In genomic region chr2:102533437-102533836, GRCm38 (mm10) we compare ENCODE assay signal across 23 mouse cellular contexts. TPM values are rescaled to one million over a fixed set of nuclear protein-coding genes. Genes with fewer than 3 reads are reported as not detected.
DNase-seq lines count a peak whose midpoint lies in the region; ATAC-seq and TF ChIP-seq lines count a peak whose summit lies in the region.
"Had no signal": no experiment of that assay in that cellular context is flagged by ENCODE, and none has a peak within 500 bp of the region (broad histone marks: within the 10 kb centered on the region; RNA-seq: fewer than 3 reads in every experiment).

No protein-coding gene starts in this region.

- H3K9me3 ChIP-seq in lung, embryonic 14.5 days (ENCODE audit: low read depth, low read length) = no peaks in the 10 kb centered on the region
- no peaks in the 10 kb centered on the region for H3K9me3 ChIP-seq in stomach, embryonic 16.5 days (replicated peaks; ENCODE audit: control insufficient read depth, low read length)
- no peaks in the 10 kb centered on the region for H3K9me3 ChIP-seq in stomach, postnatal 0 days (ENCODE audit: control insufficient read depth, low read length)
- H3K9me3 ChIP-seq: forebrain, embryonic 10.5 days; forebrain, embryonic 13.5 days; hindbrain, embryonic 10.5 days; hindbrain, embryonic 13.5 days had no signal

- DNase-seq in heart, adult 11 months = peak; percentile 43
- no peak for DNase-seq in heart, postnatal 14 days
- peak; percentile 33 for DNase-seq in lung, embryonic 14.5 days
- no peak for DNase-seq in lung, postnatal 10 days
- DNase-seq in stomach, postnatal 0 days (ENCODE audit: low spot score) = no peak
- DNase-seq: adrenal gland, adult 8-10 months; adrenal gland, postnatal 25 days; cerebellum, adult 11-12 months; cerebellum, adult 9-10 months; cerebellum, postnatal 14 days; gastrocnemius, postnatal 10 days; gastrocnemius, postnatal 36 days; heart, postnatal 36 days had no signal

- no peak overlapping the region for H3K4me2 ChIP-seq in lung, embryonic 14.5 days
- no peak overlapping the region for H3K4me2 ChIP-seq in stomach, embryonic 16.5 days (ENCODE audit: low read depth, low read length)
- H3K4me2 ChIP-seq in stomach, postnatal 0 days (replicated peaks; ENCODE audit: low read depth) = no peak overlapping the region
- H3K4me2 ChIP-seq: forebrain, embryonic 13.5 days; heart, embryonic 11.5 days; hindbrain, embryonic 13.5 days had no signal

- no peak for TF ChIP-seq CTCF in lung, embryonic 14.5 days (IDR thresholded peaks at IDR 0.05; ENCODE audit: low read depth)
- no peak for TF ChIP-seq CTCF in stomach, postnatal 0 days (IDR thresholded peaks at IDR 0.05; ENCODE audit: low read depth)

- ATAC-seq in lung, embryonic 14.5 days (ENCODE audit: insufficient read depth) = no peak; the same call in 1 of the 2 replicates
- ATAC-seq in stomach, embryonic 16.5 days (ENCODE audit: insufficient read depth, low FRiP score) = peak; percentile 40; the same call in 1 of the 2 replicates
- ATAC-seq in stomach, postnatal 0 days (ENCODE audit: low FRiP score, low TSS enrichment) = no peak
- ATAC-seq: activated CD4-positive, CD25-positive, alpha-beta regulatory T cell, adult 4 months; forebrain, embryonic 13.5 days; forebrain, embryonic 16.5 days; hindbrain, embryonic 16.5 days had no signal

- H3K9ac ChIP-seq in lung, embryonic 14.5 days = no peak overlapping the region
- no peak overlapping the region for H3K9ac ChIP-seq in stomach, embryonic 16.5 days (ENCODE audit: low read length)
- H3K9ac ChIP-seq in stomach, postnatal 0 days (ENCODE audit: low read length) = no peak overlapping the region
- H3K9ac ChIP-seq: forebrain, embryonic 13.5 days; hindbrain, embryonic 13.5 days had no signal

- H3K4me1 ChIP-seq in lung, embryonic 14.5 days (ENCODE audit: insufficient read depth) = no peaks in the 10 kb centered on the region
- 0 out of 2 replicates have a peak, but pooled peaks cover 4% of the 10 kb centered on the region for H3K4me1 ChIP-seq in stomach, embryonic 16.5 days (ENCODE audit: control insufficient read depth, insufficient read depth, low read length)
- no peaks in the 10 kb centered on the region for H3K4me1 ChIP-seq in stomach, postnatal 0 days (replicated peaks; ENCODE audit: control insufficient read depth, insufficient read depth)
- H3K4me1 ChIP-seq: forebrain, embryonic 10.5 days; forebrain, embryonic 13.5 days; hindbrain, embryonic 10.5 days; hindbrain, embryonic 13.5 days had no signal

- H3K4me3 ChIP-seq in lung, embryonic 14.5 days (ENCODE audit: low read depth, low read length) = no peak overlapping the region
- H3K4me3 ChIP-seq in stomach, embryonic 16.5 days (replicated peaks; ENCODE audit: low read length) = no peak overlapping the region
- H3K4me3 ChIP-seq in stomach, postnatal 0 days (ENCODE audit: low read depth, low read length) = no peak overlapping the region
- H3K4me3 ChIP-seq: forebrain, embryonic 10.5 days; forebrain, embryonic 13.5 days; hindbrain, embryonic 10.5 days; hindbrain, embryonic 13.5 days had no signal

- intact Hi-C loops in heart, postnatal 14 days (cut with DNase I) = no loop called here

- H3K36me3 ChIP-seq in lung, embryonic 14.5 days (ENCODE audit: insufficient read depth) = no peaks in the 10 kb centered on the region
- H3K36me3 ChIP-seq in stomach, embryonic 16.5 days (ENCODE audit: control insufficient read depth, insufficient read depth, low read length) = no peaks in the 10 kb centered on the region
- no peaks in the 10 kb centered on the region for H3K36me3 ChIP-seq in stomach, postnatal 0 days (ENCODE audit: control insufficient read depth, insufficient read depth, low read length)
- H3K36me3 ChIP-seq: forebrain, embryonic 10.5 days; hindbrain, embryonic 10.5 days; hindbrain, embryonic 13.5 days had no signal

- H3K27ac ChIP-seq in lung, embryonic 14.5 days (ENCODE audit: low read depth) = no peak overlapping the region
- no peak overlapping the region for H3K27ac ChIP-seq in stomach, embryonic 16.5 days (ENCODE audit: low read length)
- H3K27ac ChIP-seq in stomach, postnatal 0 days (replicated peaks) = no peak overlapping the region
- H3K27ac ChIP-seq: forebrain, embryonic 10.5 days; forebrain, embryonic 13.5 days; hindbrain, embryonic 10.5 days; hindbrain, embryonic 13.5 days had no signal

- no peaks in the 10 kb centered on the region for H3K27me3 ChIP-seq in lung, embryonic 14.5 days (ENCODE audit: insufficient read depth, low read length)
- no peaks in the 10 kb centered on the region for H3K27me3 ChIP-seq in stomach, embryonic 16.5 days (ENCODE audit: control insufficient read depth, insufficient read depth, low read length)
- H3K27me3 ChIP-seq in stomach, postnatal 0 days (ENCODE audit: control insufficient read depth, insufficient read depth, low read length) = no peaks in the 10 kb centered on the region
- H3K27me3 ChIP-seq: forebrain, embryonic 13.5 days; hindbrain, embryonic 13.5 days had no signal

- TF ChIP-seq EP300 in stomach, postnatal 0 days (optimal IDR thresholded peaks at IDR 0.05) = no peak

- WGBS in lung, embryonic 14.5 days = 47% methylated on average over 4 of the region's 4 CpGs
- 69% methylated on average over 4 of the region's 4 CpGs for WGBS in stomach, embryonic 16.5 days
- 67% methylated on average over 4 of the region's 4 CpGs for WGBS in stomach, postnatal 0 days

RNA-seq across cellular contexts. Expression of gene Pamr1, which starts 16.4 kb away (rescaled TPM):
- 1 to 10 TPM; 4.6 to 6.0 TPM for total RNA-seq in heart, postnatal 14 days (2021)
- 16.2 and 17.9 TPM in 2 replicates for polyA plus RNA-seq in lung, embryonic 14.5 days (2014; fragmentation: Nextera tagmentation; extraction: Ambion mirVana)
- polyA plus RNA-seq in stomach, embryonic 16.5 days (2015; fragmentation: Nextera tagmentation; extraction: Ambion mirVana) = 34.5 and 35.2 TPM in 2 replicates
- 17.2 and 19.8 TPM in 2 replicates for polyA plus RNA-seq in stomach, postnatal 0 days (2015; fragmentation: Nextera tagmentation; extraction: Ambion mirVana)
- total RNA-seq: granulocyte monocyte progenitor cell, adult 5-6 weeks had no signal
- polyA plus RNA-seq: activated CD4-positive, CD25-positive, alpha-beta regulatory T cell, adult 4 months had no signal

Comparison
In these comparisons a context has a peak if more than half of its experiments do, and no peak if none do; other contexts are left out.
1. DNase-seq: peak in heart, adult 11 months (single experiment) and lung, embryonic 14.5 days (single experiment); none in heart, postnatal 14 days (0 of 2), lung, postnatal 10 days (single experiment) and stomach, postnatal 0 days (single experiment).